Mouse (Mus musculus) megakaryocyte-erythroid progenitor cell, adult 5-6 weeks (primary cell): ENCODE results near the gene Olfr1320. TPM values are rescaled to one million over a fixed set of nuclear protein-coding genes. Genes with fewer than 3 reads are reported as not detected.

Source experiments
- ATAC-seq: replicated peaks from 2 replicates; pipeline ENCODE4 v1.8.0; 2016; ENCODE audit warnings: mild to moderate bottlenecking, inconsistent platforms; ENCODE audit not compliant: severe bottlenecking, poor library complexity, low FRiP score, low TSS enrichment
- total RNA-seq, 2 experiments: library from RNA; stranded (forward) in 1 of 2; stranded (reverse) in 1 of 2; fragments of 200-1000, 215-1000 nt in 1 of 2; fragments of >200 nt in 1 of 2; fragmentation: Nextera tagmentation in 1 of 2; gene quantifications; 2 replicates each; pipeline ENCODE4 v1.2.3; 2014 to 2017

Gene Olfr1320
- total RNA-seq (2014; fragmentation: Nextera tagmentation) (not detected in 2 replicates), total RNA-seq (2017) (not detected in 2 replicates)

DNA sequence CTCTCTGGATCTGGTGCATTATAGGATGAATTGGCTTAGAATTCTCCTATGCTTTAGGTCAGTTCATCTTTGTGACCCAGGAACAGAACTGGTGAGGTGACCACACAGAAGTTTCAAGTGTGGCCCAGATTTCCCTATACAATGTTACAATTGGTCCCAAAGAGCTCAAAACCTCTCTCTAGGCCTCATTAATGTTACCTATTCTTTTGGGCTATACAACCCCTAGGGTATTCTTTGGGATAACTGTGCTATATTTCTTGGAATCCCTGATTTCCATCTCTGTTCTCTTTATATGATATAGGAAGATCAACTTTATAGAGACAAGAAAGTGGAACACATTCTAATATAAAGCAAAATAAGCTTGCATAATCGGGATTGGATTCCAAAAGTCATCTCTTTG, at the start of gene Olfr1320:
Olfr1320 (plus strand) TSS at position 301 of the 400 bp plus-strand sequence.
- ATAC-seq, result no peak

- ATAC-seq, result no peak
Measured at GRCm38 (mm10) chrX:49627566-49627965, 44.6 kb upstream of the Olfr1320 start.

DNA sequence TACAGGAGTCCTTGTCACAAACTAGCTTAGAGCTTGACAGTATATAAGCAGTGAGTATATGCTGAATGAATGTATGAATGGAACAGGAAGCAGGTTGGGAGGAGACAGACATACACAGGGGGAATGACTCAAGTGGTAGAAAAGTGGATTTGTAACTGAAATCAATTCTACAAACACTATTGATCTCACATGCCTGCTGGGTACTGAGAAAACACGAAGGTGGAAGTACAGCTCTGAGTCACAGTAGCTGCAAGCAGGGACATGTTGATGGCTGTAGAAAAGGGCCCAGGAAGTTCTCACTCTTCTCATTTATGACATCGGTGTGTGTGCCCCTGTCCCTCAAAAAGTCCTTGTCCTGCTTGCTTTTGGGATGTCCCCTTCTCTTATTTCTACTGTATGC, 40.9 kb upstream of the Olfr1320 start:
- ATAC-seq, result no peak

DNA sequence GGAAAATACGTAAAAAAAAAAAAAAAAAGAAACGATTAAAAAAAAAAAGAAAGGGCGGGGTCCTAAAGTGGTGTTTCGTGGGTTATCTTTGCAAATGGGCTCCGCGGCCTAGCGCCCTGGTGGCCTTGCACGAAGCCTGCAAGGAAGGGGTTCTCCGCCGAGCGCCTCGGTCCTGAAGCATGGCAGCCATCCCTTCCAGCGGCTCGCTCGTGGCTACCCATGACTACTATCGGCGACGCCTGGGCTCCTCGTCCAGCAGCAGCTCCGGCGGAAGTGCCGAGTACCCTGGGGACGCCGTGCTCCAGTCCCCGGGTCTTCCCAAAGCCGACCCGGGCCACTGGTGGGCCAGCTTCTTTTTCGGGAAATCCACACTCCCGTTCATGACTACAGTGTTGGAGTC, 11.4 kb upstream of the Olfr1320 start:
- ATAC-seq, result peak; percentile 63

Other genes with a start within 250 kb of the Olfr1320 start
- gene Arhgap36, start 208.4 kb upstream of the Olfr1320 start, total RNA-seq (2014; fragmentation: Nextera tagmentation), result not detected in 2 replicates
- not detected in 2 replicates for gene Arhgap36, start 208.4 kb upstream of the Olfr1320 start, total RNA-seq (2017)
- not detected in 2 replicates for gene Olfr1321, start 62.7 kb downstream of the Olfr1320 start, total RNA-seq (2014; fragmentation: Nextera tagmentation)
- not detected in 2 replicates for gene Olfr1321, start 62.7 kb downstream of the Olfr1320 start, total RNA-seq (2017)
- not detected in 2 replicates for gene Igsf1, start 125.4 kb downstream of the Olfr1320 start, total RNA-seq (2014; fragmentation: Nextera tagmentation)
- not detected in 2 replicates for gene Igsf1, start 125.4 kb downstream of the Olfr1320 start, total RNA-seq (2017)
- not detected in 2 replicates for gene Olfr1322, start 219.2 kb downstream of the Olfr1320 start, total RNA-seq (2014; fragmentation: Nextera tagmentation)
- not detected in 2 replicates for gene Olfr1322, start 219.2 kb downstream of the Olfr1320 start, total RNA-seq (2017)